Mouse (Mus musculus) forebrain, embryonic 11.5 days (tissue): ENCODE results near the gene Gdf5. TPM values are rescaled to one million over a fixed set of nuclear protein-coding genes. Genes with fewer than 3 reads are reported as not detected.

ENCODE experiments used
- ATAC-seq: fragments of 200-750 bp; cut with Nextera tagmentation; replicated peaks from 2 replicates; pipeline ENCODE4 v1.8.0; 2017; ENCODE audit warnings: moderate TSS enrichment; ENCODE audit not compliant: low FRiP score
- DNase-seq: peaks from one replicate; pipeline ENCODE4 v3.0.0-alpha.2; 2017; ENCODE audit warnings: low spot score
- H3K27ac ChIP-seq: fragments of 300-500 bp; sonication (generic); 2 replicates; pipeline ENCODE4 v1.5.1; 2014; ENCODE audit warnings: low read depth, low read length
- H3K27me3 ChIP-seq: fragments of 300-500 bp; sonication (generic); 2 replicates; pipeline ENCODE4 v1.6.1; 2014; ENCODE audit warnings: mild to moderate bottlenecking, low read length, mixed read lengths; ENCODE audit not compliant: control insufficient read depth, insufficient read depth
- H3K36me3 ChIP-seq: fragments of 300-500 bp; sonication (generic); 2 replicates; pipeline ENCODE4 v1.6.1; 2014; ENCODE audit warnings: mild to moderate bottlenecking, low read length, moderate library complexity, mixed read lengths; ENCODE audit not compliant: control insufficient read depth, insufficient read depth
- H3K4me1 ChIP-seq: fragments of 300-500 bp; sonication (generic); replicated peaks from 2 replicates; pipeline ENCODE4 v1.6.1; 2014; ENCODE audit warnings: low read length, mixed read lengths; ENCODE audit not compliant: control insufficient read depth, insufficient read depth
- H3K4me2 ChIP-seq: fragments of 300-500 bp; sonication (generic); 2 replicates; pipeline ENCODE4 v1.6.1; 2014; ENCODE audit warnings: low read depth, mild to moderate bottlenecking, low read length, moderate library complexity, mixed read lengths; ENCODE audit not compliant: severe bottlenecking
- H3K4me3 ChIP-seq: fragments of 300-500 bp; sonication (generic); 2 replicates; pipeline ENCODE4 v1.5.1; 2014; ENCODE audit warnings: low read depth, low read length
- H3K9ac ChIP-seq: fragments of 300-500 bp; sonication (generic); 2 replicates; pipeline ENCODE4 v1.6.1; 2014; ENCODE audit warnings: low read length
- H3K9me3 ChIP-seq: fragments of 300-500 bp; sonication (generic); 2 replicates; pipeline ENCODE4 v1.6.1; 2016; ENCODE audit warnings: low read length, mixed read lengths; ENCODE audit not compliant: control insufficient read depth
- WGBS: fragments of 180-500 bp; shearing (Covaris S2); extraction: QIAGEN DNeasy Blood & Tissue Kit; methylation state at CpG from one replicate; pipeline ENCODE4 v1.1.7; 2014; 5-methylcytosine and 5-hydroxymethylcytosine counted together
- polyA plus RNA-seq: library from polyadenylated mRNA; unstranded; fragments of >200 nt; fragmentation: Nextera tagmentation; extraction: Ambion mirVana; gene quantifications from 2 replicates; pipeline ENCODE4 v1.2.1, GENCODE M21; 2014

Gdf5 gene
- polyA plus RNA-seq, 1 experiment from 2014 or later = 1.8 TPM

DNA sequence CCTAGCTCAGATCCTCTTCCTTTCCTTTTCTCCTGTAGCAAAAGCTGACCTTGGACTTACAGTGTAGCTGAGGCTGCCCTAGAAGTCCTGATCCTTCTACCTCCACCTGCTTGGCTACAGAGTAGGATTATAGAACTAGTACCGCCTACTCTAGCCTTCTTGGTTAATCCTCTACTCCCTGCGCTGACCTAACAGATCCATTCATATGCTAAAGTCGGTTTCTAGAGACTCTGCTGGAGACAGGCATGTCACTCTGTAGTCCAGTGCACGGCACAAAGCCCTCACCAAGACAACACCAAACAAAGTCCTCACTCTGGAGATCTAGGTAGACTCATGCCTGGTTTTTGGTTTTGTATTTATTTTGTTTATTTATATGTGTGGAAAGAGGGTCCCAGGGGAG lies 1.3 kb upstream of the Gdf5 start:
- ATAC-seq (0 out of 2 replicates have a peak, but pooled peaks have one; percentile 29), DNase-seq (no peak)
- 9% methylated on average over 4 of the region's 4 CpGs for WGBS
- Histone ChIP-seq H3K27me3 (no peaks in the 10 kb centered on the region), H3K4me2 (no peak overlapping the region), H3K4me3 (no peak overlapping the region), H3K36me3 (no peaks in the 10 kb centered on the region), H3K27ac (no peak overlapping the region), H3K9ac (no peak overlapping the region), H3K9me3 (no peaks in the 10 kb centered on the region), H3K4me1 (peaks cover 11% of the 10 kb centered on the region)

DNA sequence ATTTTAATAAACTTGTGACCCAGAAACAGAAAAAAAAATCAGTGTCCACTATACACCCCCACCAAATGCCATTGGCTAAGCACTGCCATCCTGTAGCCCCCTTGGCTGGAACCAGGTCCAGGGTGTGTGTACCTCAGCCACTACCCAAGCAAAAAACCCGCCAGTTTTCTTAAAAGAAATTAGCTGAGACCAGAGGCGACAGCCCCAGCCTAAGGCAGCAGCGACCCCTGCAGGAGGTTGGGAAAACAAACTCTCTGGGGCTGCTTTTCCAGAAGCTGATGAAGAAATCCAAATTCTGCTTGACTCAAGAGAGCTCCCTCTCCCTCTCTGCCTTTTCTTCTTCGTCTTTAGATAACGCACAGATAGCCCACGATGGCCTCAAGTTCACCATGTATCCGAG lies 902 bp upstream of the Gdf5 start:
- Histone ChIP-seq H3K9ac (no peak overlapping the region), H3K27me3 (no peaks in the 10 kb centered on the region), H3K9me3 (no peaks in the 10 kb centered on the region), H3K27ac (no peak overlapping the region), H3K4me2 (no peak overlapping the region), H3K4me1 (peaks cover 11% of the 10 kb centered on the region), H3K36me3 (no peaks in the 10 kb centered on the region), H3K4me3 (no peak overlapping the region)
- peak; percentile 62; the same call in 1 of the 2 replicates for ATAC-seq
- 1% methylated on average over 7 of the region's 7 CpGs for WGBS
- peak; percentile 86 for DNase-seq

GRCm38 (mm10) chr2:155945580-155945979 lies 413 bp upstream of the Gdf5 start:
- ATAC-seq (peak; percentile 37), DNase-seq (no peak)
- Histone ChIP-seq H3K27ac (no peak overlapping the region), H3K36me3 (no peaks in the 10 kb centered on the region), H3K9ac (no peak overlapping the region), H3K4me3 (no peak overlapping the region), H3K4me1 (peaks cover 11% of the 10 kb centered on the region), H3K9me3 (no peaks in the 10 kb centered on the region), H3K27me3 (no peaks in the 10 kb centered on the region), H3K4me2 (no peak overlapping the region)
- 60% methylated on average over 5 of the region's 5 CpGs for WGBS

- 0 out of 2 replicates have a peak overlapping the region, but pooled peaks have one; percentile 16 for H3K9ac ChIP-seq
- ATAC-seq = no peak
- no peaks in the 10 kb centered on the region for H3K27me3 ChIP-seq
- WGBS = 66% methylated on average over 4 of the region's 4 CpGs
- peaks cover 11% of the 10 kb centered on the region for H3K4me1 ChIP-seq
- no peaks in the 10 kb centered on the region for H3K36me3 ChIP-seq
- DNase-seq = no peak
- 0 out of 2 replicates have a peak overlapping the region, but pooled peaks have one; percentile 18 for H3K27ac ChIP-seq
- H3K9me3 ChIP-seq = no peaks in the 10 kb centered on the region
- H3K4me2 ChIP-seq = no peak overlapping the region
- H3K4me3 ChIP-seq = no peak overlapping the region
Observed at GRCm38 (mm10) chr2:155944685-155945084, 482 bp downstream of the Gdf5 start.

DNA sequence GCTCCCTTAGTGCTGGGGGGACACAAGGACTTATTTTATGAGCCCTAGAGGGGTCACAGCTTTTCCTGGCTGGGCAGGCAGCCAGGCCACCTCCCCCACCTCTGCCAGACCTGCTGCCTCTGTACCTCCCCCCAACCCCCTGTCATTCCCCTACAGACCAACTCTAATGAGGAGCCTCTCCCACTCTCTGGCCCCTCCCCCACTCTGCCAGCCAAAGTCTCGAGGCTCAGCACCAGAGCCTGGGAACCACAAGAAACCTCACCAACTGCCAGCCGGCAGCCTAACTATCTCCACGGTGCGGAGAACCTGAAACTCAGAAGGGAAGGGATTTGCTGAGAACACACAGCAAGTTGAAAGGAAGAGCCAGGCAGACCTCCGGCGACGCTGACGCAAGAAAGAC lies 1.7 kb downstream of the Gdf5 start:
- H3K27ac ChIP-seq = 0 out of 2 replicates have a peak overlapping the region, but pooled peaks have one; percentile 12
- WGBS = 2% methylated on average over 8 of the region's 8 CpGs

DNA sequence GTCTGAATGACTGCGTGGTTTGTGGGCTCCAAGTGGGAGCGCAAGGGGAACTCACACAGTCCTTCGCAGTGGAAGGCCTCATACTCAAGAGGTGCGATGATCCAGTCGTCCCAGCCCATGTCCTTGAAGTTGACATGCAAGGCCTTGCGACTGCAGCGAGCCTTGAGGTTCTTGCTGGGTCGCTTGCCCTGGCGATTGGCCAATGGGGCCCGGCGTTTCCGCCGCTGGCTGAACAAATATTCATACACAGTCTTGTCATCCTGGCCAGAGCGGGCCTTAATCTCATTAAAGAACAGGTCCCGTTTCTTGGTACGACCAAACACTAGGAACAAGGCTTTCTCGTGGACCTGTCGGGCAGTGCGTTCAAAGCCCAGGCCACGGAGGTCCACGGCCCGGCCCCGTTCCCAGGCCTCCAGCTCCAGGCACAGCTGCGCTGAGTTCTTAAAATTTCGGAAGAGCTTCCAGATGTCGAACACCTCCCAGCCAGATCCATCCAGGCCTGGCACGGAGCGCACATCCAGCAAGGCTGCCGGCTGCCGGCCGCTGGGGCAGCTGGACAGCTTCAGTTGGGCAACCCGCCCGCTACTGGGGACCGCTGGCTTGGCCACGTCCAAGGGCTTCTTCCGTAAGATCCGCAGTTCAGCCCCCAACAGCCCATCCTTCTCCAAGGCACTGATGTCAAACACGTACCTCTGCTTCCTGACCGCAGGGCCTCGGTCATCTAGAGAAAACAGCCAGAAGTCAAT lies 3.3 kb downstream of the Gdf5 start:
- no peak for ATAC-seq
- no peaks in the 10 kb centered on the region for H3K9me3 ChIP-seq
- no peak for DNase-seq
- H3K27me3 ChIP-seq = no peaks in the 10 kb centered on the region
- H3K4me3 ChIP-seq = no peak overlapping the region
- WGBS = 93% methylated on average over 40 of the region's 40 CpGs
- H3K4me2 ChIP-seq = no peak overlapping the region
- H3K9ac ChIP-seq = no peak overlapping the region
- no peaks in the 10 kb centered on the region for H3K36me3 ChIP-seq
- peaks cover 9% of the 10 kb centered on the region for H3K4me1 ChIP-seq
- no peak overlapping the region for H3K27ac ChIP-seq

More for the DNA sequence above, 1.7 kb downstream of the Gdf5 start:
- H3K4me2 ChIP-seq = peak overlapping the region; percentile 33
- H3K36me3 ChIP-seq = no peaks in the 10 kb centered on the region
- DNase-seq (peak; percentile 86), ATAC-seq (peak; percentile 69)
- H3K4me3 ChIP-seq = 0 out of 2 replicates have a peak overlapping the region, but pooled peaks have one; percentile 15
- H3K9me3 ChIP-seq = no peaks in the 10 kb centered on the region
- peaks cover 9% of the 10 kb centered on the region for H3K4me1 ChIP-seq
- H3K27me3 ChIP-seq = no peaks in the 10 kb centered on the region
- peak overlapping the region; percentile 39; the same call in 1 of the 2 replicates for H3K9ac ChIP-seq

DNA sequence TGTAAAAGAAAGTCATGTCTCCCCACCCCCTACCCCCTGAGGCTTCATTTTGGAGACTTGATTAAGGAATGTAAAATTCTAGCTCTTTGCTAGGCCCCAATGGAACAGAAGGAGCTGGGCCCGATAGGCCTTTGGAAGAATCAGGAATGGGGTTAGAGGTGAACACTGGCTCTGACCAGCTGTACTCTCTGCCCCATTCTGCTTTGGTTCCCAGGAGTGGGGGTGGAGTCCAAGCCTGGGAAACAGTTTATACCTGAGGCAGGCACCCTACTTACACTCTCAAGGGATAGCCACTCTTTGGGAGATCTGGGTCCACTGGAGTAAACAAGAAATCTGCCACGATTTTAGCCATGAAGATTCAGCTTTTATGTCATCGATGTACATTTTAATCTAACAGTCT lies 4.5 kb downstream of the Gdf5 start, which contains the start of gene Gm15557:
Gm15557 (plus strand) TSS at position 48 of the 400 bp plus-strand sequence.
- no peak for ATAC-seq

GRCm38 (mm10) chr2:155939897-155940529 lies 5.2 kb downstream of the Gdf5 start:
- ATAC-seq = no peak

More for the DNA sequence above, 4.5 kb downstream of the Gdf5 start, which contains the start of gene Gm15557:
- H3K27me3 ChIP-seq = no peaks in the 10 kb centered on the region
- no peak within 1 kb of the TSS for H3K4me2 ChIP-seq
- peaks cover 9% of the 10 kb centered on the region for H3K4me1 ChIP-seq
- H3K36me3 ChIP-seq = no peaks in the 10 kb centered on the region
- WGBS = 90% methylated on average over 3 of the region's 3 CpGs
- H3K4me3 ChIP-seq = no peak within 1 kb of the TSS
- no peaks in the 10 kb centered on the region for H3K9me3 ChIP-seq
- H3K9ac ChIP-seq = no peak within 1 kb of the TSS
- DNase-seq = no peak
- no peak within 1 kb of the TSS for H3K27ac ChIP-seq

More at GRCm38 (mm10) chr2:155939897-155940529, 5.2 kb downstream of the Gdf5 start:
- Histone ChIP-seq H3K9me3 (no peaks in the 10 kb centered on the region), H3K27ac (no peak overlapping the region), H3K4me3 (no peak overlapping the region), H3K27me3 (no peaks in the 10 kb centered on the region), H3K9ac (no peak overlapping the region), H3K4me1 (peaks cover 9% of the 10 kb centered on the region), H3K4me2 (no peak overlapping the region), H3K36me3 (no peaks in the 10 kb centered on the region)
- WGBS = 77% methylated on average over 7 of the region's 7 CpGs
- DNase-seq = no peak
